Mouse (Mus musculus) midbrain, embryonic 14.5 days (tissue): ENCODE measurements around the gene Fam189b. TPM values are rescaled to one million over a fixed set of nuclear protein-coding genes. Genes with fewer than 3 reads are reported as not detected.
A peak's percentile ranks its signal among the peaks of the same experiment; 100 is the strongest.

Experiments used
- ATAC-seq: fragments of 200-750 bp; cut with Nextera tagmentation; 2 replicates; pipeline ENCODE4 v1.8.0; 2017; ENCODE audit warnings: moderate number of reproducible peaks, moderate library complexity; ENCODE audit not compliant: low FRiP score, low TSS enrichment
- DNase-seq: peaks from one replicate; pipeline ENCODE4 v3.0.0-alpha.2; 2015
- H3K27ac ChIP-seq: fragments of 300-500 bp; sonication (generic); replicated peaks from 2 replicates; pipeline ENCODE4 v1.5.1; 2014; ENCODE audit warnings: mild to moderate bottlenecking, low read depth, low read length, moderate library complexity
- H3K27me3 ChIP-seq: fragments of 300-500 bp; sonication (generic); 2 replicates; pipeline ENCODE4 v1.6.1; 2014; ENCODE audit warnings: low read length, control low read depth, mixed read lengths; ENCODE audit not compliant: control insufficient read depth, insufficient read depth
- H3K36me3 ChIP-seq: fragments of 300-500 bp; sonication (generic); 2 replicates; pipeline ENCODE4 v1.6.1; 2014; ENCODE audit warnings: low read length, control low read depth; ENCODE audit not compliant: control insufficient read depth, insufficient read depth
- H3K4me1 ChIP-seq: fragments of 300-500 bp; sonication (generic); 2 replicates; pipeline ENCODE4 v1.6.1; 2014; ENCODE audit warnings: mild to moderate bottlenecking, antibody characterized with exemption, low read length, control low read depth; ENCODE audit not compliant: control insufficient read depth, insufficient read depth
- H3K4me2 ChIP-seq: fragments of 300-500 bp; sonication (generic); 2 replicates; pipeline ENCODE4 v1.6.1; 2014; ENCODE audit warnings: mild to moderate bottlenecking, low read length, moderate library complexity
- H3K4me3 ChIP-seq: fragments of 300-500 bp; sonication (generic); replicated peaks from 2 replicates; pipeline ENCODE4 v1.5.1; 2014; ENCODE audit warnings: low read depth, low read length
- H3K9ac ChIP-seq: fragments of 300-500 bp; sonication (generic); replicated peaks from 2 replicates; pipeline ENCODE4 v1.6.1; 2014; ENCODE audit warnings: mild to moderate bottlenecking, low read length, moderate library complexity
- H3K9me3 ChIP-seq: fragments of 300-500 bp; sonication (generic); 2 replicates; pipeline ENCODE4 v1.6.1; 2016; ENCODE audit warnings: low read length, control low read depth, mixed read lengths; ENCODE audit not compliant: control insufficient read depth
- WGBS: fragments of 180-500 bp; shearing (Covaris S2); extraction: QIAGEN DNeasy Blood & Tissue Kit; methylation state at CpG from one replicate; pipeline ENCODE4 v1.1.7; 2014; 5-methylcytosine and 5-hydroxymethylcytosine counted together
- polyA plus RNA-seq: library from polyadenylated mRNA; unstranded; fragments of >200 nt; fragmentation: Nextera tagmentation; extraction: Ambion mirVana; gene quantifications from 2 replicates; pipeline ENCODE4 v1.2.1, GENCODE M21; 2014

The Fam189b gene
- polyA plus RNA-seq, 1 experiment from 2014 or later: 25.3 TPM

DNA sequence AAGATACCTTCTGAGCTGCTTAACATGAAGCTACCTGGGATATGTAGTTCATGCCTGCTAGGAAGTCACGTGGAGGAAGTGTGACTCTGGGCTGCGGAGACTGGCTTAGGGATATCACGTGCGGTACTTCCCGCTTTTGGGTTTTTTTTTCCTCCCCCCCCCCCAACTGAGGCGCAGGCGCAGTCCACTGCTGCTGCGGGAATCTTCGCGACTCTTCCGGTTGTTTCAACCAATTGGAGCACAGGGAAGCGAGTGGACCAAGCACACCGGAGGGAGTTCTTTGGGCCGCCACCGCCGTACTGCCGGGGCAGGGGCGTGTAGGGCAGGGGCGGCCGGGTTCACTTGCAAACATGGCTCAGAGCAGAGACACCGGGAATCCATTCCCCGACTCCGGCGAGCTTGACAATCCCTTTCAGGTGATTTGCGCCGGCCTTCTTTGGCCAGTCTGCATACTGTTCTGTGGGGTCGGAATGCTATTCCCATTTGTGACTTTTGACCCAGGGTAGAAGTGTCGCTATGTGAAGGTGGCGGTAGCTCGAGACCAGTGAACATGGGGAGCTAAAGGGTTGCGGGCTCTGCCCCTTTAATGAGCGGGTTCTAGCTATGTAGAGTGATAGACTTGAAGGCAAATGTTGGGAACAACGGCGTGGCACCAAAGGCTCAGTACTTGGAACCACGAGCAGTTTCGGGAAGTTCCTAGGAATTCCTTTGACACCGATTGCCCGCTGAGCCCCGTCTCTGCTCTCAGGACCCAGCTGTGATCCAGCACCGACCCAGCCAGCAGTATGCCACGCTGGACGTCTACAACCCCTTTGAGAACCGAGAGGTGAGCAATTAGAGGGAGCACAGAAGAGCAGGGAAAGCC, 5.5 kb upstream of the Fam189b start, which contains the start of gene Scamp3:
Gene Scamp3 (plus strand): TSS at position 232 of the 865 bp plus-strand sequence.
- ATAC-seq (peak; percentile 95), DNase-seq (peak; percentile 97)
- Histone ChIP-seq H3K27ac (peak within 1 kb of the TSS; percentile 69), H3K27me3 (no peaks in the 10 kb centered on the region), H3K4me3 (peak within 1 kb of the TSS; percentile 62), H3K4me2 (peak within 1 kb of the TSS; percentile 96), H3K4me1 (peaks cover 10% of the 10 kb centered on the region), H3K9me3 (no peaks in the 10 kb centered on the region), H3K9ac (peak within 1 kb of the TSS; percentile 74), H3K36me3 (peaks cover 79% of the 10 kb centered on the region)
- WGBS: under 1% methylated on average over 43 of the region's 43 CpGs

DNA sequence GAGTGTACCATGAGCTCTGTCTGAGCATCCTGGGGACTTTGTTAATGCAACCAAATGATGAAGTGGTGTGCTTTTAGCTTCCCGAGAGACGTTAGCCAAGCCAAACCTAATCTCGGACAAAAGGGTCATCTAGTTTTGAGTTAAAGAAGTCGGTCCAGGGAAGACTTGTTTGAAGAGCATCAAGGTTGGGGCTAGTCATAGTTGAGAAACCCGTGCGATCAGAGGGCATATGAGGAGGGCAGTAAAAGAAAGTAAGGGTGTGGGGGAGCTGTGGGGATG, 4.9 kb upstream of the Fam189b start:
- peaks cover 10% of the 10 kb centered on the region for H3K4me1 ChIP-seq
- H3K27ac ChIP-seq: peak overlapping the region; percentile 69
- no peaks in the 10 kb centered on the region for H3K27me3 ChIP-seq
- no peak for ATAC-seq
- H3K9ac ChIP-seq: peak overlapping the region; percentile 74
- peak overlapping the region; percentile 62 for H3K4me3 ChIP-seq
- WGBS: 7% methylated on average over 6 of the region's 6 CpGs
- peak overlapping the region; percentile 96 for H3K4me2 ChIP-seq
- no peak for DNase-seq
- no peaks in the 10 kb centered on the region for H3K9me3 ChIP-seq
- peaks cover 73% of the 10 kb centered on the region for H3K36me3 ChIP-seq

- Histone ChIP-seq H3K4me2 (0 out of 2 replicates have a peak overlapping the region, but pooled peaks have one; percentile 96), H3K4me3 (no peak overlapping the region), H3K36me3 (peaks cover 63% of the 10 kb centered on the region), H3K9me3 (no peaks in the 10 kb centered on the region), H3K27me3 (no peaks in the 10 kb centered on the region), H3K9ac (no peak overlapping the region), H3K27ac (no peak overlapping the region), H3K4me1 (peaks cover 18% of the 10 kb centered on the region)
- ATAC-seq: no peak
- 94% methylated on average over 11 of the region's 11 CpGs for WGBS
- DNase-seq: no peak
Observed at GRCm38 (mm10) chr3:89179056-89179455, 3.9 kb upstream of the Fam189b start.

- ATAC-seq (no peak), DNase-seq (no peak)
- Histone ChIP-seq H3K27ac (no peak overlapping the region), H3K4me1 (peaks cover 23% of the 10 kb centered on the region), H3K27me3 (no peaks in the 10 kb centered on the region), H3K4me3 (no peak overlapping the region), H3K36me3 (peaks cover 43% of the 10 kb centered on the region), H3K4me2 (0 out of 2 replicates have a peak overlapping the region, but pooled peaks have one; percentile 99), H3K9ac (no peak overlapping the region), H3K9me3 (no peaks in the 10 kb centered on the region)
- WGBS: 95% methylated on average over 27 of the region's 27 CpGs
Observed at GRCm38 (mm10) chr3:89181749-89182500, 1.0 kb upstream of the Fam189b start.

- Histone ChIP-seq H3K9me3 (no peaks in the 10 kb centered on the region), H3K27ac (peak overlapping the region; percentile 86), H3K27me3 (no peaks in the 10 kb centered on the region), H3K9ac (peak overlapping the region; percentile 86; the same call in 1 of the 2 replicates), H3K4me2 (peak overlapping the region; percentile 99), H3K4me1 (peaks cover 23% of the 10 kb centered on the region), H3K4me3 (peak overlapping the region; percentile 61), H3K36me3 (peaks cover 47% of the 10 kb centered on the region)
- WGBS: 55% methylated on average over 7 of the region's 7 CpGs
- ATAC-seq: peak; percentile 10; the same call in 1 of the 2 replicates
- DNase-seq: no peak
Observed at GRCm38 (mm10) chr3:89182531-89183057, 349 bp upstream of the Fam189b start.

DNA sequence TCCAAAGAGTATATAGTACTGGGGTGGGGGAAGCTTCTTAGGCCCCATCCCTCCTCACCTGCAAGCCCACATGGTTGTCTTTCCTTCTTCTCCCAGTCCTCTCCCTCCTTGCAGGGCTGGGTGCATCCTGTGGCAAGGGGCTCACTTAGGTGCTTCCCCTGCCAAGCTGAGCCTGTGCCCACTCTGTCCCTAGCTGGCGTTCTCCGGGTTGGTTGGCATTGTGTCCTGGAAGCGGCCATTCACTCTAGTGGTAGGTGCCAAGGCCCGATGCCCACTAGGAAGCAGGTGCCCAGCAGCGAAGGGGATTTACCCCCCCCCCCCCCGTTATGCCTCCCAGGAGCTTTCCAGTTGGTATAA, 994 bp downstream of the Fam189b start:
- 76% methylated on average over 6 of the region's 6 CpGs for whole genome bisulfite sequencing

GRCm38 (mm10) chr3:89187197-89187596, 4.3 kb downstream of the Fam189b start:
- no peak overlapping the region for H3K4me2 ChIP-seq
- DNase-seq (no peak), ATAC-seq (no peak)
- no peak overlapping the region for H3K27ac ChIP-seq
- H3K4me3 ChIP-seq: no peak overlapping the region
- H3K9me3 ChIP-seq: no peaks in the 10 kb centered on the region
- no peaks in the 10 kb centered on the region for H3K27me3 ChIP-seq
- peaks cover 12% of the 10 kb centered on the region for H3K4me1 ChIP-seq
- H3K9ac ChIP-seq: no peak overlapping the region
- 29% methylated on average over 23 of the region's 23 CpGs for WGBS
- H3K36me3 ChIP-seq: peaks cover 26% of the 10 kb centered on the region

More for the DNA sequence above, 994 bp downstream of the Fam189b start:
- peaks cover 13% of the 10 kb centered on the region for H3K4me1 ChIP-seq
- no peaks in the 10 kb centered on the region for H3K27me3 ChIP-seq
- DNase-seq (no peak), ATAC-seq (no peak)
- peaks cover 56% of the 10 kb centered on the region for H3K36me3 ChIP-seq
- H3K4me2 ChIP-seq: peak overlapping the region; percentile 99
- H3K4me3 ChIP-seq: peak overlapping the region; percentile 61
- H3K27ac ChIP-seq: peak overlapping the region; percentile 86
- no peaks in the 10 kb centered on the region for H3K9me3 ChIP-seq
- H3K9ac ChIP-seq: peak overlapping the region; percentile 86

DNA sequence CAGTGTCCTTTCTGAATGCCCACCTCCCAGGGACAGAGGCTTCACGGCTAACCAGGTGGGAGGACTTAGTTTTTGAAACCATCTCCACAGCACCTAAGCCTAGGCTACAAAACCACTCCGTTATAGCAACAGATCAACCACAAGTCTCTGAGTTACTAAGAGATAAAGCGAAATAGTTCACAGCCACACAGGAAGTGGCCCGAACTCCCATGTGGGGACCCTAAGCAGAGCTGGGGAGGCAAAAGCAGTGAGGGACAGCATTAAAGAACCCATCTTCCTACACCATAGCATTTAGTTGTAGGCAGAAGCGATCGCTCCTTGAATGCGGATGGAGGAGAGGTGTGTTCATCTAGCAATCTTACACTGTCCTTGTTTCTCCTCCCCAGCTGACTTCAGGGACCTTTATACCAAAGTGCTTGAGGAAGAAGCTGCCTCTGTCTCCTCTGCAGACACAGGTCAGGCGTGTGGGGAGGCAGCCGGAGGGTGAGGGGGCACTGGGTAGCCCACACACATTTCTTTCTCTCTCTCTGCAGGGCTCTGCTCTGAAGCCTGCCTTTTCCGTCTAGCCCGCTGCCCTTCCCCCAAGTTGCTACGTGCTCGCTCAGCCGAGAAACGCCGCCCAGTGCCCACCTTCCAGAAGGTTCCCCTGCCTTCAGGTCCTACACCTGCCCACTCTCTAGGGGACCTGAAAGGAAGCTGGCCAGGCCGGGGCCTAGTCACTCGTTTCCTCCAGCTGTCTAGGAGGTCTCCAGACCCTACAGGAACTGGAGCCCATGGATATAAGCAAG, 4.9 kb downstream of the Fam189b start:
- Histone ChIP-seq H3K4me2 (no peak overlapping the region), H3K9me3 (no peaks in the 10 kb centered on the region), H3K27me3 (no peaks in the 10 kb centered on the region), H3K4me1 (peaks cover 12% of the 10 kb centered on the region), H3K36me3 (peaks cover 23% of the 10 kb centered on the region), H3K27ac (no peak overlapping the region), H3K9ac (no peak overlapping the region), H3K4me3 (no peak overlapping the region)
- DNase-seq: no peak
- no peak for ATAC-seq
- WGBS: 53% methylated on average over 18 of the region's 18 CpGs
